Mouse (Mus musculus): Measurements from ENCODE around the gene 0610012G03Rik. TPM values are rescaled to one million over a fixed set of nuclear protein-coding genes. Genes with fewer than 3 reads are reported as not detected.

Gene 0610012G03Rik
- total and polyA plus RNA-seq, 2 experiments = 25.3 to 61.1 TPM

DNA sequence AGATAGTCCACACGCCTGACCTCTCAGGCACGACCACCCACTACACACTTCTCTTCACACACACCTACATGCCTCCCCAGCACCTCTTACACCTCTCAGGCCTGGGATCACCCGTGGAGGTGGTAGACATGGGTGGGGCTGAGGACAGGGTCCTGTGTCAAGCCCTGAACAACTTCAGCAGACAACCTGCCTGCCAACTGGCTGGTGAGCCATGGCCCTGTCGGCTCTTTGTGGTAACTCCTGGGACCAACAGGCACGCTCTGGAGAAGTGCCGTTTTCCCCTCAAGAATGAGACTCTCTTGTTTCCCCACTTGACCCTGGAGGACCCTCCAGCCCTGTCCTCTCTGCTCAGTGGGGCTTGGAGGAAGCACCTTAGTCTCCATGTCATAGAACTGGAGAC, 2.9 kb downstream of the 0610012G03Rik start:
- no peak for DNase-seq (ENCODE audit: extremely low read depth, low read depth, low spot score)
- H3K9ac ChIP-seq (ENCODE audit: low read depth, low read length) = no peak overlapping the region
- no peaks in the 10 kb centered on the region for H3K27me3 ChIP-seq (ENCODE audit: control insufficient read depth, insufficient read depth, low read length)
- 87% methylated on average over 6 of the region's 6 CpGs for WGBS
- peaks cover 8% of the 10 kb centered on the region for H3K4me1 ChIP-seq (ENCODE audit: control insufficient read depth, insufficient read depth, low read length)
- TF ChIP-seq POLR2A (IDR thresholded peaks at IDR 0.05; ENCODE audit: extremely low read depth, insufficient read depth, low read length) (no peak), CTCF (IDR thresholded peaks at IDR 0.05; ENCODE audit: low read depth, low read length) (no peak)
- peaks cover 18% of the 10 kb centered on the region; the same call in 1 of the 2 replicates for H3K79me2 ChIP-seq (ENCODE audit: control insufficient read depth, insufficient read depth, low read length)
- no peaks in the 10 kb centered on the region for H3K36me3 ChIP-seq (ENCODE audit: control insufficient read depth, insufficient read depth, low read length)
- H3K4me3 ChIP-seq (ENCODE audit: insufficient read depth, low read depth, low read length) = no peak overlapping the region
- H3K27ac ChIP-seq (replicated peaks; ENCODE audit: insufficient read depth, low read depth, low read length) = no peak overlapping the region

DNA sequence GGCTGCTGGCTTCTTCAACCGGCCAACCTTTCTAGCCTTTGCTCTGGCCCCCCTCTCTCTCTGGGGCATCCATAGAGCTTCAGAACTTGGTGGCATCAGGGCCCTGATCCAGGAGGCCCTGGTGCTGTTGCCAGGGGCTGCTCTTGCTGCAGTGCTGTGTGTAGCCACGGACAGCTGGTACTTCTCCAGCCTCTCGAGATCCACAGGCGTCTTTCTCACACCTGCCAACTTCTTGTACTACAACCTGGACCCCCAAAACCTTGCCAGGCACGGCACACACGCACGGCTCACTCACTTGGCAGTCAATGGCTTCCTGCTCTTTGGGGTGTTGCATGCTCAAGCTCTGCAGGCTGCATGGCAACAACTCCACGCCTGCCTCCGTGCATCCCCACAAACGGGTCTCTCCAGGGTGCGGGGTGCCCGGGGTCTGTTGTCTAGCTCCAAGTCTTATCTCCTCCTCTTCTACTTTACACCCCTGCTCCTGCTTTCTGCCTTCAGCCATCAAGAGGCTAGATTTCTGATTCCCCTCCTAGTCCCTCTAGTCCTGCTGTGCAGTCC, 3.5 kb downstream of the 0610012G03Rik start:
- no peak for DNase-seq (ENCODE audit: extremely low read depth, low read depth, low spot score)
- TF ChIP-seq POLR2A (IDR thresholded peaks at IDR 0.05; ENCODE audit: extremely low read depth, insufficient read depth, low read length) (no peak), CTCF (IDR thresholded peaks at IDR 0.05; ENCODE audit: low read depth, low read length) (no peak)
- peaks cover 8% of the 10 kb centered on the region for H3K4me1 ChIP-seq (ENCODE audit: control insufficient read depth, insufficient read depth, low read length)
- H3K36me3 ChIP-seq (ENCODE audit: control insufficient read depth, insufficient read depth, low read length) = no peaks in the 10 kb centered on the region
- H3K27me3 ChIP-seq (ENCODE audit: control insufficient read depth, insufficient read depth, low read length) = no peaks in the 10 kb centered on the region
- H3K79me2 ChIP-seq (ENCODE audit: control insufficient read depth, insufficient read depth, low read length) = peaks cover 18% of the 10 kb centered on the region; the same call in 1 of the 2 replicates
- no peak overlapping the region for H3K27ac ChIP-seq (replicated peaks; ENCODE audit: insufficient read depth, low read depth, low read length)
- no peak overlapping the region for H3K9ac ChIP-seq (ENCODE audit: low read depth, low read length)
- 88% methylated on average over 12 of the region's 12 CpGs for WGBS
- no peak overlapping the region for H3K4me3 ChIP-seq (ENCODE audit: insufficient read depth, low read depth, low read length)

DNA sequence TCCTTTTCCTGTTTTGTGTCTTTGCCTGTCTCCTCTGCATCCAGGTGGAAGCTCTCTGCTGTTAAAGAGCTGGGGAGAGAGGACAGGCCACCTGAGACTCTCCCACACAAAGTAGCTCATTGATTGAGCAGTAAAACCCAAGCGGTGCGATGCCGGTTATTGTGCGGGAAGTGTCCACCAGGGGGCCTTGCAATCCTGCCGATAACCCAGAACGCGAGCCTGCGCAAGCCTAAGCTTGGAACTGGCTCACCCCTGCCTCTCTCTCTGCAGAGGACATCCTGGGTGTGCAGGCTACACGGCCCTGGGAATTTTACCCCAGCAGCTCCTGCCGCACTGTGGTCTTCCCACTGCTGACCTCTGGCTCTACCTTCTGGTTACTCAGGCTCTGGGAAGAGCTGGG, 4.3 kb downstream of the 0610012G03Rik start:
- TF ChIP-seq POLR2A (IDR thresholded peaks at IDR 0.05; ENCODE audit: extremely low read depth, insufficient read depth, low read length) = no peak
- TF ChIP-seq CTCF (IDR thresholded peaks at IDR 0.05; ENCODE audit: low read depth, low read length) = peak; percentile 88
- DNase-seq (ENCODE audit: extremely low read depth, low read depth, low spot score) = peak; percentile 38
- no peaks in the 10 kb centered on the region for H3K36me3 ChIP-seq (ENCODE audit: control insufficient read depth, insufficient read depth, low read length)
- H3K79me2 ChIP-seq (ENCODE audit: control insufficient read depth, insufficient read depth, low read length) = peaks cover 15% of the 10 kb centered on the region; the same call in 1 of the 2 replicates
- WGBS = 1% methylated on average over 10 of the region's 10 CpGs
- no peak overlapping the region for H3K27ac ChIP-seq (replicated peaks; ENCODE audit: insufficient read depth, low read depth, low read length)
- H3K27me3 ChIP-seq (ENCODE audit: control insufficient read depth, insufficient read depth, low read length) = no peaks in the 10 kb centered on the region
- peaks cover 8% of the 10 kb centered on the region for H3K4me1 ChIP-seq (ENCODE audit: control insufficient read depth, insufficient read depth, low read length)
- H3K4me3 ChIP-seq (ENCODE audit: insufficient read depth, low read depth, low read length) = no peak overlapping the region
- no peak overlapping the region for H3K9ac ChIP-seq (ENCODE audit: low read depth, low read length)

DNA sequence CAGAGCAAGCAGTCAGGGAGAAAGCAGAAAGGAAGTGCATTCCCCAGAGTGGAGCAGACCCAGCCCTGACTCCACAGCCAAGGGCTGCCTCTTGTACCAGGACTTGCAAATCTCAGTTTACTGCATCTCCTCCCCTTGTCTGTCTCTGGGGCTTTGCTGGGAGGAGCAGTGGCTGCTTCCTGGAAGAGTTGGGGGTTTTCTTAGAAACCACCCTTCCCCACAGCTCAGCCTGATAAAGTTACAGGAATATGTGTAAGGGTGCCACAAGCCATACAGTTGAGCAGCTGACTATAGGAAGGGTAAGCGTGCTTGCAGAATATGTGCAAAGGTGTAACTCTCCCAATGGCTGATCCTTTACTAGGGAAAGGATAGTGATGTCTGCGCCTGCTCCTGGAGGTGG, 7.7 kb downstream of the 0610012G03Rik start:
- H3K4me1 ChIP-seq (ENCODE audit: control insufficient read depth, insufficient read depth, low read length) = no peaks in the 10 kb centered on the region
- no peak overlapping the region for H3K27ac ChIP-seq (replicated peaks; ENCODE audit: insufficient read depth, low read depth, low read length)
- no peaks in the 10 kb centered on the region for H3K79me2 ChIP-seq (ENCODE audit: control insufficient read depth, insufficient read depth, low read length)
- H3K4me3 ChIP-seq (ENCODE audit: insufficient read depth, low read depth, low read length) = no peak overlapping the region
- 68% methylated on average over 2 of the region's 2 CpGs for WGBS
- H3K27me3 ChIP-seq (ENCODE audit: control insufficient read depth, insufficient read depth, low read length) = 0 out of 2 replicates have a peak, but pooled peaks cover under 1% of the 10 kb centered on the region
- H3K36me3 ChIP-seq (ENCODE audit: control insufficient read depth, insufficient read depth, low read length) = no peaks in the 10 kb centered on the region
- no peak overlapping the region for H3K9ac ChIP-seq (ENCODE audit: low read depth, low read length)
- no peak for DNase-seq (ENCODE audit: extremely low read depth, low read depth, low spot score)
- no peak for TF ChIP-seq CTCF (IDR thresholded peaks at IDR 0.05; ENCODE audit: low read depth, low read length)
- no peak for TF ChIP-seq POLR2A (IDR thresholded peaks at IDR 0.05; ENCODE audit: extremely low read depth, insufficient read depth, low read length)

DNA sequence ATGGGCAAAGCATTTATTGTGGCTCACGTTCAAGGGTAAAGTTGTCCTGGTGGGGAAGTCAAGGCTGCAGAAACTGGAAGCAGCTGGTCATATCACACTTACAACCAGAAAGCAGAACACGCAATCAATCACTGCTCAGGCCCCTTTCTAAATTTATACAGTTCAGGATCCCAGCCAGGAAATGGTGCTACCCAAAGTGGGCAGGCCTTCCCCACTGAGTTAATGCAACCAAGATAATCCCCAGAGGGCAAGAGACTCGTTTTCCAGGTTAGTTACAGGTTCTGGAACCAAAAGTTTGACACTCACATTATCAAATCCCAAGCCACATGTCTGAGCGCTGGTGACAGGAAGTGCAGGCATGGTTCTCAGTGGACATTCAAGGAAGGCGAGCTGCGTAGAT, 9.4 kb downstream of the 0610012G03Rik start:
- Histone ChIP-seq H3K4me3 (ENCODE audit: insufficient read depth, low read depth, low read length) (no peak overlapping the region), H3K79me2 (ENCODE audit: control insufficient read depth, insufficient read depth, low read length) (no peaks in the 10 kb centered on the region), H3K36me3 (ENCODE audit: control insufficient read depth, insufficient read depth, low read length) (no peaks in the 10 kb centered on the region), H3K27ac (replicated peaks; ENCODE audit: insufficient read depth, low read depth, low read length) (no peak overlapping the region), H3K4me1 (ENCODE audit: control insufficient read depth, insufficient read depth, low read length) (no peaks in the 10 kb centered on the region; the same call in 1 of the 2 replicates), H3K27me3 (ENCODE audit: control insufficient read depth, insufficient read depth, low read length) (peaks cover 9% of the 10 kb centered on the region), H3K9ac (ENCODE audit: low read depth, low read length) (no peak overlapping the region)
- WGBS = 69% methylated on average over 6 of the region's 6 CpGs
- DNase-seq (ENCODE audit: extremely low read depth, low read depth, low spot score) = no peak
- no peak for TF ChIP-seq CTCF (IDR thresholded peaks at IDR 0.05; ENCODE audit: low read depth, low read length)
- TF ChIP-seq POLR2A (IDR thresholded peaks at IDR 0.05; ENCODE audit: extremely low read depth, insufficient read depth, low read length) = no peak

DNA sequence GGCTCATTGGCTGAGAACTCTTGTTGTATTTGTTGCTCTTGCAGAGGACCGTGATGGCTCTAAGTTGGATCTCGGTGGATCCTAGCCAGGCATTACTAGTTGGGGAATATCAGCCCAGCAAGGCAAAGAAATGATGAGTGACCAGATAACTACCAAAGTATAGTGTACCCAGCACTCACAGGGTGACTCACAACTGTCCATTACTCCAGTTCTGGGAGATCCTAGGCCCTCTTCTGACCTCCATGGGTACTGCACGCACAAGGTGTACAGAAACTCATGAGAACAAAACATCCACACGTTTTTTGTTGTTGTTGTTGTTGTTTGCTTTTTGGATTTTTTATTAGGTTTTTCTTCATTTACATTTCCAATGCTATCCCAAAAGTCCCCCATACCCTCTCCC, 11.7 kb downstream of the 0610012G03Rik start:
- DNase-seq (ENCODE audit: extremely low read depth, low read depth, low spot score) = no peak
- 87% methylated on average over 4 of the region's 4 CpGs for WGBS
- H3K27me3 ChIP-seq (ENCODE audit: control insufficient read depth, insufficient read depth, low read length) = peaks cover 13% of the 10 kb centered on the region
- H3K36me3 ChIP-seq (ENCODE audit: control insufficient read depth, insufficient read depth, low read length) = no peaks in the 10 kb centered on the region
- no peak overlapping the region for H3K27ac ChIP-seq (replicated peaks; ENCODE audit: insufficient read depth, low read depth, low read length)
- no peak overlapping the region for H3K9ac ChIP-seq (ENCODE audit: low read depth, low read length)
- no peaks in the 10 kb centered on the region for H3K79me2 ChIP-seq (ENCODE audit: control insufficient read depth, insufficient read depth, low read length)
- H3K4me3 ChIP-seq (ENCODE audit: insufficient read depth, low read depth, low read length) = no peak overlapping the region
- H3K4me1 ChIP-seq (ENCODE audit: control insufficient read depth, insufficient read depth, low read length) = peaks cover 7% of the 10 kb centered on the region
- TF ChIP-seq CTCF (IDR thresholded peaks at IDR 0.05; ENCODE audit: low read depth, low read length) (no peak), POLR2A (IDR thresholded peaks at IDR 0.05; ENCODE audit: extremely low read depth, insufficient read depth, low read length) (no peak)
